Mouse (Mus musculus) hindbrain, embryonic 12.5 days (tissue): ENCODE results near the gene Avl9. TPM values are rescaled to one million over a fixed set of nuclear protein-coding genes. Genes with fewer than 3 reads are reported as not detected.

ENCODE experiments used
- ATAC-seq: fragments of 200-750 bp; cut with Nextera tagmentation; 2 replicates; pipeline ENCODE4 v1.8.0; 2017; ENCODE audit warnings: moderate TSS enrichment; ENCODE audit not compliant: low FRiP score
- H3K27ac ChIP-seq: fragments of 300-500 bp; sonication (generic); 2 replicates; pipeline ENCODE4 v1.5.1; 2016; ENCODE audit warnings: mild to moderate bottlenecking
- H3K27me3 ChIP-seq: fragments of 300-500 bp; sonication (generic); 2 replicates; pipeline ENCODE4 v1.6.1; 2016; ENCODE audit warnings: mild to moderate bottlenecking
- H3K36me3 ChIP-seq: fragments of 300-500 bp; sonication (generic); 2 replicates; pipeline ENCODE4 v1.6.1; 2016; ENCODE audit warnings: mild to moderate bottlenecking
- H3K4me1 ChIP-seq: fragments of 300-500 bp; sonication (generic); 2 replicates; pipeline ENCODE4 v1.6.1; 2016
- H3K4me2 ChIP-seq: fragments of 300-500 bp; sonication (generic); replicated peaks from 2 replicates; pipeline ENCODE4 v1.6.1; 2016; ENCODE audit warnings: mild to moderate bottlenecking
- H3K4me3 ChIP-seq: fragments of 300-500 bp; sonication (generic); 2 replicates; pipeline ENCODE4 v1.5.1; 2016; ENCODE audit warnings: mild to moderate bottlenecking
- H3K9ac ChIP-seq: fragments of 300-500 bp; sonication (generic); 2 replicates; pipeline ENCODE4 v1.6.1; 2016; ENCODE audit warnings: mild to moderate bottlenecking, moderate library complexity
- H3K9me3 ChIP-seq: fragments of 300-500 bp; sonication (generic); replicated peaks from 2 replicates; pipeline ENCODE4 v1.6.1; 2016; ENCODE audit warnings: mild to moderate bottlenecking
- WGBS: fragments of 180-500 bp; shearing (Covaris S2); methylation state at CpG from one replicate; pipeline ENCODE4 v1.1.7; 2016; 5-methylcytosine and 5-hydroxymethylcytosine counted together
- polyA plus RNA-seq: library from polyadenylated mRNA; unstranded; fragments of >200 nt; fragmentation: Nextera tagmentation; extraction: Ambion mirVana; gene quantifications from 2 replicates; pipeline ENCODE4 v1.2.1, GENCODE M21; 2016

Avl9 gene
- polyA plus RNA-seq = 39.0 and 44.8 TPM in 2 replicates

- WGBS = under 1% methylated on average over 58 of the region's 64 CpGs
- ATAC-seq = peak; percentile 97
- peak within 1 kb of the TSS; percentile 75 for H3K4me3 ChIP-seq
Observed at GRCm38 (mm10) chr6:56714574-56715269, at the start of gene Avl9. Avl9 (plus strand) TSS chr6:56714899.

GRCm38 (mm10) chr6:56688238-56688637, 26.5 kb upstream of the Avl9 start:
- 93% methylated on average over 3 of the region's 3 CpGs for WGBS
- H3K9ac ChIP-seq = no peak overlapping the region
- H3K4me2 ChIP-seq = no peak overlapping the region
- no peak overlapping the region for H3K27ac ChIP-seq
- no peak overlapping the region for H3K4me3 ChIP-seq
- no peaks in the 10 kb centered on the region for H3K9me3 ChIP-seq
- ATAC-seq = no peak
- no peaks in the 10 kb centered on the region for H3K36me3 ChIP-seq
- 0 out of 2 replicates have a peak, but pooled peaks cover 4% of the 10 kb centered on the region for H3K4me1 ChIP-seq
- H3K27me3 ChIP-seq = no peaks in the 10 kb centered on the region

More at GRCm38 (mm10) chr6:56714574-56715269, at the start of gene Avl9:
- no peaks in the 10 kb centered on the region for H3K9me3 ChIP-seq
- H3K36me3 ChIP-seq = no peaks in the 10 kb centered on the region
- H3K9ac ChIP-seq = peak within 1 kb of the TSS; percentile 80
- H3K27me3 ChIP-seq = no peaks in the 10 kb centered on the region
- H3K4me2 ChIP-seq = peak within 1 kb of the TSS; percentile 48
- peaks cover 7% of the 10 kb centered on the region for H3K4me1 ChIP-seq
- peak within 1 kb of the TSS; percentile 96 for H3K27ac ChIP-seq

GRCm38 (mm10) chr6:56691205-56691604, 23.5 kb upstream of the Avl9 start:
- no peaks in the 10 kb centered on the region for H3K4me1 ChIP-seq
- H3K27me3 ChIP-seq = no peaks in the 10 kb centered on the region
- no peak overlapping the region for H3K4me3 ChIP-seq
- peak; percentile 52; the same call in 1 of the 2 replicates for ATAC-seq
- no peak overlapping the region for H3K9ac ChIP-seq
- no peaks in the 10 kb centered on the region for H3K36me3 ChIP-seq
- H3K9me3 ChIP-seq = no peaks in the 10 kb centered on the region
- no peak overlapping the region for H3K4me2 ChIP-seq
- no peak overlapping the region for H3K27ac ChIP-seq
- 2% methylated on average over 2 of the region's 2 CpGs for WGBS

GRCm38 (mm10) chr6:56692445-56692844, 22.3 kb upstream of the Avl9 start:
- H3K27ac ChIP-seq = no peak overlapping the region
- WGBS = 85% methylated on average over 4 of the region's 4 CpGs
- no peak overlapping the region for H3K4me2 ChIP-seq
- H3K4me3 ChIP-seq = no peak overlapping the region
- no peaks in the 10 kb centered on the region for H3K9me3 ChIP-seq
- H3K9ac ChIP-seq = no peak overlapping the region
- H3K4me1 ChIP-seq = no peaks in the 10 kb centered on the region
- no peaks in the 10 kb centered on the region for H3K36me3 ChIP-seq
- no peak for ATAC-seq
- H3K27me3 ChIP-seq = no peaks in the 10 kb centered on the region

- peak within 1 kb of the TSS; percentile 92 for H3K4me2 ChIP-seq
- H3K9me3 ChIP-seq = no peaks in the 10 kb centered on the region
- peak within 1 kb of the TSS; percentile 67 for H3K9ac ChIP-seq
- 0 out of 2 replicates have a peak within 1 kb of the TSS, but pooled peaks have one; percentile 35 for H3K27ac ChIP-seq
- H3K27me3 ChIP-seq = no peaks in the 10 kb centered on the region
- peaks cover 7% of the 10 kb centered on the region for H3K4me1 ChIP-seq
- peak; percentile 92 for ATAC-seq
- H3K4me3 ChIP-seq = peak within 1 kb of the TSS; percentile 70
- under 1% methylated on average over 46 of the region's 46 CpGs for WGBS
- peaks cover 3% of the 10 kb centered on the region; the same call in 1 of the 2 replicates for H3K36me3 ChIP-seq
Observed at GRCm38 (mm10) chr6:56703931-56704900, 10.5 kb upstream of the Avl9 start, which contains the start of gene Lsm5. Lsm5 (minus strand) TSS chr6:56704710.

- H3K9ac ChIP-seq = no peak overlapping the region
- WGBS = 48% methylated on average over 7 of the region's 7 CpGs
- peaks cover 7% of the 10 kb centered on the region for H3K4me1 ChIP-seq
- no peaks in the 10 kb centered on the region for H3K27me3 ChIP-seq
- no peaks in the 10 kb centered on the region for H3K36me3 ChIP-seq
- H3K27ac ChIP-seq = peak overlapping the region; percentile 96; the same call in 1 of the 2 replicates
- H3K9me3 ChIP-seq = no peaks in the 10 kb centered on the region
- peak overlapping the region; percentile 48 for H3K4me2 ChIP-seq
- no peak for ATAC-seq
- peak overlapping the region; percentile 75 for H3K4me3 ChIP-seq
Observed at GRCm38 (mm10) chr6:56714186-56714573, 519 bp upstream of the Avl9 start.

GRCm38 (mm10) chr6:56715270-56715666, 569 bp downstream of the Avl9 start:
- Histone ChIP-seq H3K4me2 (peak overlapping the region; percentile 48), H3K4me1 (peaks cover 7% of the 10 kb centered on the region), H3K36me3 (no peaks in the 10 kb centered on the region), H3K27me3 (no peaks in the 10 kb centered on the region), H3K4me3 (peak overlapping the region; percentile 75), H3K9me3 (no peaks in the 10 kb centered on the region), H3K9ac (peak overlapping the region; percentile 80), H3K27ac (peak overlapping the region; percentile 96)
- 1% methylated on average over 25 of the region's 25 CpGs for WGBS
- peak; percentile 71 for ATAC-seq

- H3K4me1 ChIP-seq = peaks cover 7% of the 10 kb centered on the region
- no peak overlapping the region for H3K4me3 ChIP-seq
- no peaks in the 10 kb centered on the region for H3K27me3 ChIP-seq
- no peaks in the 10 kb centered on the region for H3K9me3 ChIP-seq
- no peak for ATAC-seq
- 100% methylated on average over 1 of the region's 1 CpGs for WGBS
- H3K4me2 ChIP-seq = no peak overlapping the region
- no peak overlapping the region for H3K27ac ChIP-seq
- no peak overlapping the region for H3K9ac ChIP-seq
- H3K36me3 ChIP-seq = peaks cover 8% of the 10 kb centered on the region
Observed at GRCm38 (mm10) chr6:56719071-56719470, 4.4 kb downstream of the Avl9 start.

- WGBS = 75% methylated on average over 3 of the region's 3 CpGs
- Histone ChIP-seq H3K9ac (no peak overlapping the region), H3K4me2 (no peak overlapping the region), H3K27me3 (no peaks in the 10 kb centered on the region), H3K4me1 (peaks cover 7% of the 10 kb centered on the region), H3K36me3 (peaks cover 13% of the 10 kb centered on the region), H3K4me3 (no peak overlapping the region), H3K9me3 (no peaks in the 10 kb centered on the region), H3K27ac (no peak overlapping the region)
- ATAC-seq = no peak
Observed at GRCm38 (mm10) chr6:56720877-56721276, 6.2 kb downstream of the Avl9 start.

- Histone ChIP-seq H3K27ac (no peak overlapping the region), H3K27me3 (no peaks in the 10 kb centered on the region), H3K4me1 (no peaks in the 10 kb centered on the region), H3K36me3 (peaks cover 63% of the 10 kb centered on the region), H3K4me2 (no peak overlapping the region), H3K9ac (no peak overlapping the region), H3K9me3 (no peaks in the 10 kb centered on the region), H3K4me3 (no peak overlapping the region)
- no peak for ATAC-seq
- WGBS = 82% methylated on average over 2 of the region's 2 CpGs
Observed at GRCm38 (mm10) chr6:56732545-56732944, 17.8 kb downstream of the Avl9 start.

- Histone ChIP-seq H3K27me3 (no peaks in the 10 kb centered on the region), H3K9me3 (no peaks in the 10 kb centered on the region), H3K27ac (no peak overlapping the region), H3K4me1 (no peaks in the 10 kb centered on the region), H3K36me3 (peaks cover 26% of the 10 kb centered on the region), H3K4me2 (no peak overlapping the region), H3K4me3 (no peak overlapping the region), H3K9ac (no peak overlapping the region)
- no peak for ATAC-seq
- WGBS = 87% methylated on average over 5 of the region's 5 CpGs
Observed at GRCm38 (mm10) chr6:56745950-56746543, 31.3 kb downstream of the Avl9 start.

- no peak for ATAC-seq
- H3K27ac ChIP-seq = no peak overlapping the region
- H3K4me1 ChIP-seq = no peaks in the 10 kb centered on the region
- H3K9me3 ChIP-seq = no peaks in the 10 kb centered on the region
- H3K4me3 ChIP-seq = no peak overlapping the region
- peaks cover 43% of the 10 kb centered on the region for H3K36me3 ChIP-seq
- H3K4me2 ChIP-seq = no peak overlapping the region
- 94% methylated on average over 3 of the region's 3 CpGs for WGBS
- H3K9ac ChIP-seq = no peak overlapping the region
- H3K27me3 ChIP-seq = no peaks in the 10 kb centered on the region
Observed at GRCm38 (mm10) chr6:56753719-56754118, 39.0 kb downstream of the Avl9 start.
